Mouse (Mus musculus) heart, adult 2 months (tissue): ENCODE measurements at regions not wholly inside any gene's neighbourhood (a gene's known extent, or its start where the extent isn't known, plus 50 kb on each side); places are given as distances from the start of the nearest gene placed in this dataset.

Experiments
- DNase-seq, 2 experiments: peaks; one replicate each; pipeline ENCODE4 v3.0.0; 2021
- H3K27ac ChIP-seq: fragments of 200-600 bp; 2 replicates; pipeline ENCODE4 v1.8.1; 2022
- H3K27me3 ChIP-seq: fragments of 200-500 bp; 2 replicates; pipeline ENCODE4 v1.6.1; 2012; ENCODE audit warnings: mild to moderate bottlenecking, low read length, inconsistent platforms, mixed read lengths; ENCODE audit not compliant: control insufficient read depth, insufficient read depth
- H3K36me3 ChIP-seq: fragments of 200-500 bp; 2 replicates; pipeline ENCODE4 v1.6.1; 2012; ENCODE audit warnings: low read length, inconsistent platforms; ENCODE audit not compliant: control insufficient read depth, insufficient read depth
- H3K4me1 ChIP-seq: fragments of 200-500 bp; 2 replicates; pipeline ENCODE4 v1.6.1; 2011; ENCODE audit warnings: low read length; ENCODE audit not compliant: control insufficient read depth, insufficient read depth
- H3K4me3 ChIP-seq: fragments of 200-600 bp; 2 replicates; pipeline ENCODE4 v1.8.1; 2022
- H3K79me2 ChIP-seq: fragments of 200-500 bp; replicated peaks from 2 replicates; pipeline ENCODE4 v1.6.1; 2012; ENCODE audit warnings: mild to moderate bottlenecking, inconsistent platforms, low read length, moderate library complexity, mixed read lengths; ENCODE audit not compliant: control insufficient read depth, insufficient read depth
- H3K9ac ChIP-seq: fragments of 200-500 bp; 2 replicates; pipeline ENCODE4 v1.6.1; 2012; ENCODE audit warnings: low read depth, mild to moderate bottlenecking, control low read depth, inconsistent platforms, low read length, mixed read lengths
- CTCF ChIP-seq: fragments of 200-600 bp; IDR thresholded peaks from 2 replicates; pipeline ENCODE4 v1.8.1; 2022; ENCODE audit warnings: antibody characterized with exemption, mild to moderate bottlenecking, moderate library complexity
- EP300 ChIP-seq: fragments of 200-500 bp; IDR thresholded peaks from 2 replicates; pipeline ENCODE4 v1.6.1; 2011; ENCODE audit warnings: low read depth, low read length, control low read depth; ENCODE audit not compliant: insufficient read depth
- POLR2A ChIP-seq: fragments of 200-500 bp; IDR thresholded peaks from 2 replicates; pipeline ENCODE4 v1.6.1; 2011; ENCODE audit warnings: mild to moderate bottlenecking, low read depth, low read length, control low read depth; ENCODE audit not compliant: insufficient read depth
- WGBS: fragments of 180-500 bp; shearing (Covaris S2); methylation state at CpG from one replicate; pipeline ENCODE4 v1.1.7; 2018; 5-methylcytosine and 5-hydroxymethylcytosine counted together
- intact Hi-C: fragments of 180-260 bp; cut with DNase I; formaldehyde crosslinking; loops from one replicate; pipeline ENCODE4 v1.15.1; 2025

GRCm38 (mm10) chr5:39181616-39182402, 305.2 kb upstream of the Clnk start:
- WGBS: 60% methylated on average over 2 of the region's 2 CpGs
- intact Hi-C loops: no loop called here
- Histone ChIP-seq H3K27ac (no peak overlapping the region), H3K79me2 (no peaks in the 10 kb centered on the region), H3K36me3 (no peaks in the 10 kb centered on the region), H3K27me3 (no peaks in the 10 kb centered on the region), H3K9ac (no peak overlapping the region), H3K4me1 (no peaks in the 10 kb centered on the region), H3K4me3 (no peak overlapping the region)
- TF ChIP-seq POLR2A: no peak
- no peak for TF ChIP-seq CTCF
- TF ChIP-seq EP300: no peak
- no peak for DNase-seq

DNA sequence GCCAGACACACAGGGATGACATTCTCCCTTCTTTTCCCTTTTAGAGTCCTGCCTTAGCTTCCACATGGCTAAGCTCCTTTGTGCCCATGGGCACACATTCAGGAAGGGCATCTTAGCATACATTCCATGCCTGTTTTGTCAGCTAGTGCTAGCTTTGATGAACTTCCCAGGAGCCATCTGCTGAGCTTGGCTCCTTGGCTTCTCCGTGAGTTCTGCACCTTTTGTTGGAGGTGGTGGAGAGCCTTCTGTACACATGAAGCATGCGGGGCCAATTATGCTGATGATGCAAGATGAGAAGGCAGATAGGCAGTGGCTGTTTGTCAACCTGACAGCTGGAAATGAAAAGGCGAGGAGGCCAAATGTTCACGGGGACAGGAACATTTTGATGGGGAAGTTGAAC, 304.4 kb upstream of the Clnk start:
- no peak for TF ChIP-seq CTCF
- TF ChIP-seq EP300: no peak
- no peak for TF ChIP-seq POLR2A
- intact Hi-C loops: no loop called here
- Histone ChIP-seq H3K36me3 (no peaks in the 10 kb centered on the region), H3K9ac (no peak overlapping the region), H3K79me2 (no peaks in the 10 kb centered on the region), H3K4me3 (no peak overlapping the region), H3K27ac (no peak overlapping the region), H3K27me3 (no peaks in the 10 kb centered on the region), H3K4me1 (no peaks in the 10 kb centered on the region)
- WGBS: 56% methylated on average over 4 of the region's 4 CpGs
- DNase-seq: no peak

GRCm38 (mm10) chr5:39177891-39178290, 301.3 kb upstream of the Clnk start:
- intact Hi-C loops: no loop called here

DNA sequence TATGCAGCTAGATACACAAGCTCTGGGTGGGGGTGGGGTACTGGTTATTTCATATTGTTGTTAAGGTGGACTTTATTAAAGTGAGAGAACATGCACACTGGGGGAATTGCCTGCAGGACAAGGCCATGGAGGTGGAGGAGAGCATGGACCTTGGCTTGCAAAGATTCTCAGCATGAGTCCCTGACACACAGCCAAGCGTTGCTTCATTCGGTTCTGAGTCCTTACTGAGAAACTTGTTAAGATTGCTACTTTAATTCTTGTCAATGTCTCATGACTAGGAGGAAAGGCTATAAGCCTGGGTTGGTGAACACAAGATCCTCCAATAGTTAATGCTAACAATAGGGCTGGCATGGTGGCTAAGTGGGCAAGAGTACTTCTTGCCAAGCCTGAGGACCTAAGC, 300.3 kb upstream of the Clnk start:
- TF ChIP-seq POLR2A (no peak), EP300 (no peak), CTCF (no peak)
- intact Hi-C loops: no loop called here
- Histone ChIP-seq H3K9ac (no peak overlapping the region), H3K27ac (no peak overlapping the region), H3K4me3 (no peak overlapping the region), H3K36me3 (no peaks in the 10 kb centered on the region), H3K27me3 (no peaks in the 10 kb centered on the region), H3K4me1 (no peaks in the 10 kb centered on the region), H3K79me2 (no peaks in the 10 kb centered on the region)
- peak in 1 of 2 experiments; percentile 7 for DNase-seq
- WGBS: 63% methylated on average over 2 of the region's 2 CpGs

More at GRCm38 (mm10) chr5:39177891-39178290, 301.3 kb upstream of the Clnk start:
- TF ChIP-seq CTCF: no peak
- TF ChIP-seq POLR2A: no peak
- TF ChIP-seq EP300: no peak
- H3K9ac ChIP-seq: no peak overlapping the region
- H3K79me2 ChIP-seq: no peaks in the 10 kb centered on the region
- no peak for DNase-seq
- no peak overlapping the region for H3K27ac ChIP-seq
- H3K4me3 ChIP-seq: no peak overlapping the region
- H3K36me3 ChIP-seq: no peaks in the 10 kb centered on the region
- H3K4me1 ChIP-seq: no peaks in the 10 kb centered on the region
- H3K27me3 ChIP-seq: no peaks in the 10 kb centered on the region
- whole genome bisulfite sequencing: 67% methylated on average over 2 of the region's 2 CpGs

DNA sequence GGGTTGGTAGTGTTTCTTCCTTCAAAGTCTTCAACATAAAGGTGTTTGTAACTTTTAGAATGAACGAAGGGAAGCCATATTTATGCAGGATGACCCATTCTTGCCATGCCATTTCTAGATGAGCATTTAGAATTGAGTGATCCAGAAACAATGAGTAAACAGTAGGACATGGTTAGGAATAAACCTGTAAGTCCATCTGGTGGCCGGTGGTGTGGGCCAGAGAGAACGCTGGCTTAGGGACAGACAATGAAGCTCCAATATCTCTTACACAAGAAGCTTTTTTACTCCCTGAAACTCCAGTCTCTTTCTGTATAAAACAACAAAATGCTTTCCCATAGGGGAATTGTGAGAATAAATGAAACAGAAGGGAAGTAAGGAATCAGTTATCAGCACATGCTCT, 296.9 kb upstream of the Clnk start:
- Histone ChIP-seq H3K4me1 (no peaks in the 10 kb centered on the region), H3K27me3 (no peaks in the 10 kb centered on the region), H3K36me3 (no peaks in the 10 kb centered on the region), H3K79me2 (no peaks in the 10 kb centered on the region), H3K27ac (no peak overlapping the region), H3K9ac (no peak overlapping the region), H3K4me3 (no peak overlapping the region)
- 76% methylated on average over 3 of the region's 3 CpGs for WGBS
- intact Hi-C loops: no loop called here
- no peak for DNase-seq
- TF ChIP-seq CTCF (no peak), EP300 (no peak), POLR2A (no peak)

DNA sequence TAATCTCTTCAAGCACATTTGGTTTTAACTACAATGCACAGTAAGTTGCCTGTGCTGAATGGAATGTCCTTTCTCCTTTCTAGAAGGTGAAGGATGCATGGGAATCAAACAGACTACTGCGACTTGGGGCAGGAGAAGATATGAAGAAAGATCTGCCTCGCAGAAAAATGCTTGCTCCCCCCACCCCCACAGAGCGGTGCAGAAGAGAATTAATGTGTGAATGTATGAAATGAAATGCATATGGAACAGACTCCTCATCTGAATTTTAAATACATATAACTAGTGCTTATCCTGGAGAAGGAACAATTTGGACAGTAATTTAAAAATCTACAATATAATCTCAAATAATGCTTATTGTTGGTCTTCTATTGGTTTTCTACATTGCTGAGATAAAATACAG, 283.0 kb upstream of the Clnk start:
- no peaks in the 10 kb centered on the region for H3K36me3 ChIP-seq
- TF ChIP-seq POLR2A: no peak
- DNase-seq: no peak
- no peak overlapping the region for H3K27ac ChIP-seq
- H3K4me3 ChIP-seq: no peak overlapping the region
- no peak overlapping the region for H3K9ac ChIP-seq
- no peaks in the 10 kb centered on the region for H3K4me1 ChIP-seq
- no peaks in the 10 kb centered on the region for H3K27me3 ChIP-seq
- intact Hi-C loops: no loop called here
- 83% methylated on average over 3 of the region's 3 CpGs for WGBS
- no peaks in the 10 kb centered on the region for H3K79me2 ChIP-seq
